Mouse (Mus musculus): ENCODE data around the gene Olfr105-ps. TPM values are rescaled to one million over a fixed set of nuclear protein-coding genes. Genes with fewer than 3 reads are reported as not detected.

Olfr105-ps gene
- not detected for total RNA-seq (2021)

- no peak for DNase-seq
Observed at GRCm38 (mm10) chr17:37378733-37379132, at the start of gene Olfr105-ps. Gene Olfr105-ps (plus strand): TSS chr17:37379033.

GRCm38 (mm10) chr17:37339598-37339997, 39.2 kb upstream of the Olfr105-ps start, which contains the start of gene Olfr103:
Gene Olfr103 (minus strand): TSS chr17:37339698.
- no peak for DNase-seq

- DNase-seq, result no peak
Observed at GRCm38 (mm10) chr17:37359282-37359681, 19.6 kb upstream of the Olfr105-ps start, which contains the start of gene Olfr104-ps. Gene Olfr104-ps (plus strand): TSS chr17:37359582.

- DNase-seq, result no peak
Observed at GRCm38 (mm10) chr17:37390093-37390492, 11.3 kb downstream of the Olfr105-ps start, which contains the start of gene Olfr106-ps. Gene Olfr106-ps (plus strand): TSS chr17:37390393.

GRCm38 (mm10) chr17:37398926-37399325, 20.1 kb downstream of the Olfr105-ps start, which contains the start of gene Olfr107:
Gene Olfr107 (plus strand): TSS chr17:37399226.
- DNase-seq, result no peak

- no peak for DNase-seq
Observed at GRCm38 (mm10) chr17:37413380-37413779, 34.5 kb downstream of the Olfr105-ps start.

Other genes starting within 250 kb of the Olfr105-ps start
- not detected for gene Olfr93, start 217.5 kb upstream of the Olfr105-ps start, total RNA-seq (2021)
- not detected for gene Ubd, start 185.1 kb upstream of the Olfr105-ps start, total RNA-seq (2021)
- not detected for gene Olfr94, start 178.0 kb upstream of the Olfr105-ps start, total RNA-seq (2021)
- not detected for gene Olfr95, start 165.9 kb upstream of the Olfr105-ps start, total RNA-seq (2021)
- not detected for gene Olfr96, start 158.9 kb upstream of the Olfr105-ps start, total RNA-seq (2021)
- gene Olfr97, start 141.7 kb upstream of the Olfr105-ps start, total RNA-seq (2021), result not detected
- not detected for gene Olfr98, start 115.3 kb upstream of the Olfr105-ps start, total RNA-seq (2021)
- gene H2-M3, start 108.8 kb upstream of the Olfr105-ps start, total RNA-seq (2021), result 1 to 10 TPM; 1.5 to 2.0 TPM
- not detected for gene Olfr99, start 95.6 kb upstream of the Olfr105-ps start, total RNA-seq (2021)
- not detected for gene Olfr101, start 74.7 kb upstream of the Olfr105-ps start, total RNA-seq (2021)
- not detected for gene Olfr102, start 62.0 kb upstream of the Olfr105-ps start, total RNA-seq (2021)
- gene Olfr103, start 39.3 kb upstream of the Olfr105-ps start, total RNA-seq (2021), result not detected
- not detected for gene Olfr104-ps, start 19.5 kb upstream of the Olfr105-ps start, total RNA-seq (2021)
- not detected for gene Olfr106-ps, start 11.4 kb downstream of the Olfr105-ps start, total RNA-seq (2021)
- not detected for gene Olfr107, start 20.2 kb downstream of the Olfr105-ps start, total RNA-seq (2021)
- not detected for gene Olfr108, start 66.4 kb downstream of the Olfr105-ps start, total RNA-seq (2021)
- not detected for gene Olfr109, start 79.9 kb downstream of the Olfr105-ps start, total RNA-seq (2021)
- gene H2-M2, start 104.5 kb downstream of the Olfr105-ps start, total RNA-seq (2021), result not detected
- gene Olfr110, start 113.4 kb downstream of the Olfr105-ps start, total RNA-seq (2021), result not detected
- gene Olfr111, start 129.0 kb downstream of the Olfr105-ps start, total RNA-seq (2021), result not detected
- gene Olfr112, start 190.4 kb downstream of the Olfr105-ps start, total RNA-seq (2021), result not detected
- not detected for gene Olfr113, start 198.6 kb downstream of the Olfr105-ps start, total RNA-seq (2021)
- not detected for gene Olfr114, start 213.7 kb downstream of the Olfr105-ps start, total RNA-seq (2021)
- not detected for gene Olfr115, start 248.1 kb downstream of the Olfr105-ps start, total RNA-seq (2021)
- gene Olfr116, start 248.2 kb downstream of the Olfr105-ps start, total RNA-seq (2021), result not detected